Mouse (Mus musculus): ENCODE data around the gene Eef1b2. TPM values are rescaled to one million over a fixed set of nuclear protein-coding genes. Genes with fewer than 3 reads are reported as not detected.

Eef1b2 gene
- 261 and 396 TPM in 2 replicates for polyA plus RNA-seq (2012; rRNA removed)

DNA sequence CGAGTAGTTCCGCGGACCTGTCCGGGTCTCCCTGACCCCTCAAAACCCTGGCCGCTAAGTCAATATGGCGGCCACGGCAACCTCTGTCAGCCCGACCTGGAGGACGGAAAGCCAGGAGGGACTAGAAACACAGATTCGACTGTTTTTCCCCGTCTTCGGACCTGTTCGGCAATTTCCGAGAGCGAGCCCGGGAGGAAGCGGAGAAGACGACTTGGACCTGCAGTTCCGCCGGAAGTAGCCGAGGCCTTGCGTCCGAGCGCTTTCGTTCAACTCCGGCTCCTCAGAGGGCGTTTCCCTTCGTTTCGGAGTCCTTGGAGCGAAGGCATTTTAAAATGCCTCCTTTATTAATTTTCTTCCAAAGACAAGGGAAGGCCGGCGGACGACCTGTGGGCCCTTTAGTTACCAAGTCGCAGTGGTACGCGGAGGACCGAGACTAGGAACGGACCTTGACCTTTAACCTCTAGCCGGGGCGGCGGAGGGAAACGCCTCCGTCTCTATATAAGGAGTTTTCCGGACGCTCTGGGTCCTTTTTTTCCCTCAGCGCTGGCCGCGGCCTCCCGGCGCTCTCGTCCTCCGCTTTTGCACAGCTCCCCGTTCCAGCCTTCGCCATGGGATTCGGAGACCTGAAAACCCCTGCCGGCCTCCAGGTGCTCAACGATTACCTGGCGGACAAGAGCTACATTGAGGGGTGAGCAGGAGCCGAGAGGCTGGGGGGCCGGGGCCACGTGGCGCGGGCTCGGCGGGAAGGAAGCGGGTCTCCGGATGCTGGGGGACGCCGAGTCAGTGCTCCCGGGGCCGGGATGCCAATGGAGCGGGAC, at the start of gene Eef1b2, which contains the start of gene Ndufs1:
Eef1b2 (plus strand) TSS at position 222 of the 818 bp plus-strand sequence.
Ndufs1 (minus strand) TSS at position 230 of the 818 bp plus-strand sequence.
- TF ChIP-seq CTCF (IDR thresholded peaks at IDR 0.05; ENCODE audit: extremely low read depth, insufficient read length, insufficient replicate concordance, low read depth, low read length) (0 out of 2 replicates have a peak, but pooled peaks have one; percentile 17), POLR2A (IDR thresholded peaks at IDR 0.05; ENCODE audit: low read depth, low read length) (peak; percentile 86)
- under 1% methylated on average over 72 of the region's 72 CpGs for WGBS
- no peaks in the 10 kb centered on the region for H3K27me3 ChIP-seq (ENCODE audit: control insufficient read depth, insufficient read depth, low read length)
- peak within 1 kb of the TSS; percentile 88 for H3K27ac ChIP-seq (ENCODE audit: insufficient read depth, low read depth, low read length)
- H3K4me1 ChIP-seq (ENCODE audit: control insufficient read depth, insufficient read depth, insufficient read length, low read length) = peaks cover 11% of the 10 kb centered on the region
- peak within 1 kb of the TSS; percentile 93 for H3K4me3 ChIP-seq (ENCODE audit: low read depth, low read length)
- peaks cover 17% of the 10 kb centered on the region for H3K36me3 ChIP-seq (ENCODE audit: control insufficient read depth, insufficient read depth, low read length)

GRCm38 (mm10) chr1:63129273-63129672, 47.4 kb upstream of the Eef1b2 start:
- Histone ChIP-seq H3K4me1 (ENCODE audit: control insufficient read depth, insufficient read depth, insufficient read length, low read length) (peaks cover 2% of the 10 kb centered on the region; the same call in 1 of the 2 replicates), H3K4me3 (ENCODE audit: low read depth, low read length) (no peak overlapping the region), H3K27me3 (ENCODE audit: control insufficient read depth, insufficient read depth, low read length) (no peaks in the 10 kb centered on the region), H3K27ac (ENCODE audit: insufficient read depth, low read depth, low read length) (peak overlapping the region; percentile 28), H3K36me3 (ENCODE audit: control insufficient read depth, insufficient read depth, low read length) (no peaks in the 10 kb centered on the region)
- WGBS = 14% methylated on average over 3 of the region's 3 CpGs
- TF ChIP-seq CTCF (IDR thresholded peaks at IDR 0.05; ENCODE audit: extremely low read depth, insufficient read length, insufficient replicate concordance, low read depth, low read length) (no peak), POLR2A (IDR thresholded peaks at IDR 0.05; ENCODE audit: low read depth, low read length) (no peak)

DNA sequence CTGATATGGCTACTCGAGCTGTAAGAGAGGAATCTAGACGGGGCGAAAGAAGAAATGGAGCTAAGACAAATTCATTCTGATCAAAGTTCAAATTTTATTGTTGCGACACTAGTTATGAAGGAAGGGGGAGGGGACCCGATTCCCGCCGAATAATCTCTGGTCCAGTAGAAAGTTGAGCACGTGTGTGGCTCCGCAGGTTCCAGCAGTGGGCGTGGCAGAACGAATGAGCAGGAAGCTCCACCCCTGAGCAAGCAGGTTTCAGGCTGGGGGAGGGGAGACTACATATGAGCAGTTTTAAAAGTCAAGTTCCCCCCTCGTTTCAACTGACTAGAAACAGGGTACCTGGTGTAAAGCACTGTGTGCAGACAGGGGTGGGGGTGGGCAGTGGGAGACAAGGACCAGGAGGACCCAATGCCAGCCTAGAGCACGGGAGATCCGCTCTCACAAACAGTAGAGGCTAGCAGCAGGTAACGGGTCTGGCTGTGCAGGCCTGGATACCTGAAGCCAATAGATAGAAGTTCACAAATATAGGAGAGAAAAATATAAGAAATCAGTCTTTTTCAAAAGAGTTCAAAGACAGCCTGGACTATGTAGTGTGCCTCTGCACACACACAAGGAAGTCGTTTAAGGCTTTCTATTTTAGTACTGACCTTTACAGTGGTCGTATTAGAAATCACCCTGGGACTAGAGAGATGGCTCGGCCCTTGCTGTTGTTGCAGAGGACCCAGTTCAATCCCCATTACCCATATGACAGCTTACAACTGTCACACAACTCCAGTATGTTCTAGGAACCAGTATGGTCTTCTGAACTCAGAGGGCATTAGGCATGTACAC, 46.6 kb upstream of the Eef1b2 start:
- H3K4me3 ChIP-seq (ENCODE audit: low read depth, low read length) = peak overlapping the region; percentile 57
- no peak overlapping the region for H3K27ac ChIP-seq (ENCODE audit: insufficient read depth, low read depth, low read length)
- TF ChIP-seq POLR2A (IDR thresholded peaks at IDR 0.05; ENCODE audit: low read depth, low read length) (no peak), CTCF (IDR thresholded peaks at IDR 0.05; ENCODE audit: extremely low read depth, insufficient read length, insufficient replicate concordance, low read depth, low read length) (no peak)
- peaks cover 2% of the 10 kb centered on the region; the same call in 1 of the 2 replicates for H3K4me1 ChIP-seq (ENCODE audit: control insufficient read depth, insufficient read depth, insufficient read length, low read length)
- H3K36me3 ChIP-seq (ENCODE audit: control insufficient read depth, insufficient read depth, low read length) = no peaks in the 10 kb centered on the region
- H3K27me3 ChIP-seq (ENCODE audit: control insufficient read depth, insufficient read depth, low read length) = no peaks in the 10 kb centered on the region
- 5% methylated on average over 18 of the region's 18 CpGs for WGBS

GRCm38 (mm10) chr1:63130883-63131282, 45.7 kb upstream of the Eef1b2 start:
- Histone ChIP-seq H3K27me3 (ENCODE audit: control insufficient read depth, insufficient read depth, low read length) (no peaks in the 10 kb centered on the region), H3K36me3 (ENCODE audit: control insufficient read depth, insufficient read depth, low read length) (no peaks in the 10 kb centered on the region), H3K4me1 (ENCODE audit: control insufficient read depth, insufficient read depth, insufficient read length, low read length) (peaks cover 2% of the 10 kb centered on the region; the same call in 1 of the 2 replicates), H3K27ac (ENCODE audit: insufficient read depth, low read depth, low read length) (no peak overlapping the region), H3K4me3 (ENCODE audit: low read depth, low read length) (no peak overlapping the region)
- TF ChIP-seq CTCF (IDR thresholded peaks at IDR 0.05; ENCODE audit: extremely low read depth, insufficient read length, insufficient replicate concordance, low read depth, low read length) (no peak), POLR2A (IDR thresholded peaks at IDR 0.05; ENCODE audit: low read depth, low read length) (no peak)
- 65% methylated on average over 2 of the region's 2 CpGs for WGBS

DNA sequence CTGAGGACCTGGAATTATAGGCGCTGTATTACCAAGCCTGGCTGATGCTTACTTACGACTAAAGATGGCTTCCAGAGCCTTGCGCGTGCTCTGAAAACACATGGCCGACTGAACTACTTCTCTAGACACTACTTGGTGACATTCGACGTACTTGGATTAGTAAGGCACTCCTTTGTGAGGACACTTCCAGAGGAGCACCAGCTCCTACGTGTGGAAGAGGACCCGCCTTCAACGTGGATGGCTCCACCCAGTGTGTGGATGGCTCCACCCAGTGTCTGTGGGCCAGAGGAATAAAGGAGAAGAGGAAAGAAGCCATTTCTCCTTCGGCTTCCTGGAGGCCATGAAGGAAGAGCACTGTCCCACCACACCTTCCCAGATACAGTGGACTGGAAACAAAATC, 44.9 kb upstream of the Eef1b2 start:
- TF ChIP-seq CTCF (IDR thresholded peaks at IDR 0.05; ENCODE audit: extremely low read depth, insufficient read length, insufficient replicate concordance, low read depth, low read length) (no peak), POLR2A (IDR thresholded peaks at IDR 0.05; ENCODE audit: low read depth, low read length) (no peak)
- Histone ChIP-seq H3K4me3 (ENCODE audit: low read depth, low read length) (no peak overlapping the region), H3K27ac (ENCODE audit: insufficient read depth, low read depth, low read length) (no peak overlapping the region), H3K36me3 (ENCODE audit: control insufficient read depth, insufficient read depth, low read length) (no peaks in the 10 kb centered on the region), H3K27me3 (ENCODE audit: control insufficient read depth, insufficient read depth, low read length) (no peaks in the 10 kb centered on the region), H3K4me1 (ENCODE audit: control insufficient read depth, insufficient read depth, insufficient read length, low read length) (peaks cover 2% of the 10 kb centered on the region; the same call in 1 of the 2 replicates)
- 89% methylated on average over 11 of the region's 11 CpGs for WGBS

GRCm38 (mm10) chr1:63134530-63134929, 42.1 kb upstream of the Eef1b2 start:
- no peak overlapping the region for H3K27ac ChIP-seq (ENCODE audit: insufficient read depth, low read depth, low read length)
- H3K36me3 ChIP-seq (ENCODE audit: control insufficient read depth, insufficient read depth, low read length) = peaks cover 6% of the 10 kb centered on the region; the same call in 1 of the 2 replicates
- peaks cover 6% of the 10 kb centered on the region; the same call in 1 of the 2 replicates for H3K4me1 ChIP-seq (ENCODE audit: control insufficient read depth, insufficient read depth, insufficient read length, low read length)
- no peaks in the 10 kb centered on the region for H3K27me3 ChIP-seq (ENCODE audit: control insufficient read depth, insufficient read depth, low read length)
- no peak overlapping the region for H3K4me3 ChIP-seq (ENCODE audit: low read depth, low read length)
- 90% methylated on average over 3 of the region's 3 CpGs for WGBS
- TF ChIP-seq CTCF (IDR thresholded peaks at IDR 0.05; ENCODE audit: extremely low read depth, insufficient read length, insufficient replicate concordance, low read depth, low read length) (no peak), POLR2A (IDR thresholded peaks at IDR 0.05; ENCODE audit: low read depth, low read length) (no peak)
